Mouse (Mus musculus): ENCODE data around the gene Entpd5.
"Not testable (repeated sequence)": the region's sequence is repeated elsewhere in the genome, so short reads cannot be mapped to it uniquely, and the experiment has no call there.

Entpd5 gene

DNA sequence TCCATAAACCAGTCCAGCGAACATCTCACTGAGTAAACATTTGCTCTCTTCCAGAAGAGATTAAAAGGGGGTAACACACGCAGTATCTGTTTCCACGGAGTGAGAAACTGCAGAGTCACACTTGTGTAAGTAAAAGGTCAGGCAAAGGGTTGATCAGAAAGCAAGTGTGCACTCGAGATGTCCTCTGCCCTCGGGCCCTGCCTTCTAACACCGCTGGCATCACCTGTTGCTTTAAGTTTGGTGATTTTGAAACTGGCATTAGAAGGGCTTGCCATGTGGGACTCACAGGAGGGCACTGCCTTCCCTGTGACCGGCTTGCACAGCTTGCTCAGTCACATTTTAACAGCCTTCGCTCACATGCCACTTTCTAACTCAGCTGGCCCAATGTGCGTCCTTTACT lies 9.2 kb downstream of the Entpd5 start:
- in situ Hi-C loops (cut with MboI) = no loop called here

DNA sequence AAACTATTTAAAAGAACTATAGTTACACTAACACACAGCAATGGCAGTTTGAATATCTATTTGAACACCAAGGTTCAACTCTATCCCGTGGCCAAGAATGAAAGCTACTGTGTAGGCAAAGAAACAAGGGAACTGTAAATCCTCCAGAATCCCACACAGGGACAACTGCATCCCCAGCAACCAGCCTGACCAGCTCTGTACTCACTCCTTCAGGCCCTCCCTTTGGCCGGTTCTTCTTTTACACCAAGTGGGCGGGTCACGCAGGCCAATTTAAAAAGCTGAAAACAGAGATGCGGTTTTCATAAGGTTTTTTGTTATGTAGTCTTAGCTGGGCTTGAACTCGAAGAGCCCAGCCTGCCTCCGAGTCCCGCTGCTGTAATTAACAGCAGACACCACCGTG lies 9.7 kb downstream of the Entpd5 start:
- in situ Hi-C loops (cut with MboI) = no loop called here

DNA sequence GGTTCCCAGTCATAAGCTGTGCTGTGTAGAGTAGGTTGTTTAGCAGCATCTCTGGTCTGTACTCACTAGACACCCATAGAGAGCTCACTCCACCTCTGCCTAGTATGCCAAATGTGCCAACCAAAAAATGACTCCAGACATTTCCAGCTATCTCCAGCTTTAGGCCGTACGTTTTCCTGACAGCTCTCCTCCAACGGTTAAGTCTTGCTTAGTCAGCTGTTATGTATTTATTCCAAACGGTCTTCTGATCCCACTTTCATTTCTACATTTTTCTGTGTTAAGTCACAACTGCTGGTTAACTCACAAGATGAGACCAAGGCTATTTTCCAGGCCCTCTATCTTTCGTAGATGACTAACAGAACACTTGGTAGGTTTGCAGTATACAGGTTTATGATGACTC lies 10.2 kb downstream of the Entpd5 start:
- in situ Hi-C loops (cut with MboI) = no loop called here

DNA sequence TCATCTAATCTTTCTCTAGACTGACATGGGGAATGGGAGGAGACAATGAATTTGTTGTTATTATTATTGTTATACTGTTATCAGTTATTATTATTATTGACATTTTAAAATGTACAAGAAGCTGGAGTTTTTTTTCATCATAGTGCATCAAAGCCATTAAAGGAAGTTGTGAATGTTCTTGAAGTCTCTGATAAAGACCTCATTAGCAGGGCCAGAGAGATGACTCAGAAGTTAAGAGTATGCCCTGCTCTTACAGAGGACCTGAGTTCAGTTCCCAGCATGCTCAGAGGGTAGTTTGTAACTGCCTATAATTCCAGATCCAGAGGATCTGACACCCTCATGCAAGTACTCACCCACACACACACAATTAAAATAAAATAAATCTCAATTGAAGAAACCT lies 11.1 kb downstream of the Entpd5 start:
- in situ Hi-C loops (cut with MboI) = no loop called here

DNA sequence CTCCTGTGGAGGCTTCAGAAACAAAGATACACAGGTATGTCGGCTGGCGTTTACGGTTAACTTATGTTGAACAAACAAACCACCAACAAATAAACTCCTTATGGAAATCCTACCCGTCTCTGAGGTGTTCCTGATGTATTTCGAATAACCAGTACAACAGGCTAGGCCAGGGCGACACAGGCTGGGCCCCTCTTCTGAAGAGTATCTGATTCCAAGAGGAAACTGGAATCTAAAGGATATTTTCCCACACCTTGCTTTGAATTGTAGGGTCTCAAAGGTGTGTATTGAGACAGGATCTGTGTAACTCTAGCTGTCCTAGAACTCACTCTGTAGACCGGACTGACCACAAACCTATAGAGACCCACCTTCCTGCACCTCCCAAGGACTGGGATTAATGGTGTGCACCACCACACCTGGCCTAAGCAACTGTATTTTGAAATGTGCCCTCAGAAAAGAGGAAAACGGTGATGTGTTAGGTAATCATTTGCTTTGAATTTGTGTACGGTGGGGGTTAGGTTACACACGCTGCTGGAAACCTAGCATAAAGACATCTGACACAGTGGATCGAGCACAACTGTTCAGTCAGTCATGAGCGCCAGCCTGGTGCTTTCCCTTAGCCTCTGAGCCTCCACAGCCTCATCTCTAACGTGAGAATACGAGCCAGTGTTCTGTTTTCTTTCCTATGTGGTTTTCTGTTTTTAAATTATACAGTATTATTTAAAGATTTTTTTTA lies 11.7 kb downstream of the Entpd5 start:
- in situ Hi-C loops (cut with MboI) = no loop called here

DNA sequence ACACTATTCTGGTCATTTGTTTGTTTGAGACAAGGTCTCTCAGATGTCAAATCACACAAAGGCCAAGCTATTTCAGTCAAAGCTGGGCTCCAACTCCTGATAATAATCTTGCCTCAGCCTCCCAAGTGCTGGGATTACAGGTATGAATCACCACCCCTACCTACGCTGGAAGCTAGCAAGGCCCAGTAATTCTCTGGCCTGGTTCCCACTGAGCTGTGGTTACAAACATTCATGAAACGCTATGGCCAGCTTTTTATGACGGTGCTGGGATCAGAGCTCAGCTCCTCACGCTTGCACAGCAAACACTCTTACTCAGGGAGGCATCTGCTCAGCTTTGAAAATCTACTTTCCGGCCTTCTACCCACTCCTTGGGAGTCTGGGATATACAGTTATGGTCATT lies 15.0 kb downstream of the Entpd5 start:
- in situ Hi-C loops (cut with MboI) = no loop called here

DNA sequence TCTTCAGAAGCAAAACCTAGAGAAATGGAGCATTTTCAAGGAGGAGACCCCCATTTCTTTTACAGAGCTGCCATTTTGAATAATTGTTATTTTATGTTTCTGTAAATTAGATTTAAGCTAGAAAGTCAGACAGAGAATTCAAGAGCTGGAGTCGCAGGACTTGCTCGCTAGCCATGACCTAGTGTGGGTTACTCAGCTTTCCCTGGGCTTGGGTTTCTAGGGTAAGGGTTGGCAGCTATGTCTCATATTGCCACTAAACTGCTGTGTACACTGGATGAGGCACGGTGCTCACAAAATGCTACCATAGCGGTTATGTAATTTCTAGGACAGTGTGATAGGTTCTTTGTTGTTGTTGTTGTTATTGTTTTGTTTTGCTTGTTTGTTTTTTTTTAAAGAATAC lies 16.1 kb downstream of the Entpd5 start:
- in situ Hi-C loops (cut with MboI) = no loop called here

DNA sequence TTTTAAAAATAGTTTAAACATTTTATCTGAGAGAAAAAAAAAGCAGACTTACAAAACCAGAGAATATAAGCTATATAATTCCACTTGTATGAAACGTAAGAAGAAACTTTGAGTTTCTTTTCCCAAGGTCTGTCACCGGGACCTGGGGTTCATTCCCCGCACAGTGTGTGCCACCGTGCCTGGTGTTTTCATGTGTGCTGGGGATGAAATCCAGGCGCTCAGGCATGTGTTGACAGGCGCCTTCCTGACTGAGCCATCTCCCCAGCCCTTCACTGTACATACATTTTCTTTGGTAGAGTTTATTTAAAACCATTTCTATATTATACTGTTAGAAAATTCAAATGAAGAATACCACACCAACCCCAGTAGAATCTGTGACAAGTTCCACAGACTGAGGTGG lies 18.5 kb downstream of the Entpd5 start:
- in situ Hi-C loops (cut with MboI) = no loop called here

DNA sequence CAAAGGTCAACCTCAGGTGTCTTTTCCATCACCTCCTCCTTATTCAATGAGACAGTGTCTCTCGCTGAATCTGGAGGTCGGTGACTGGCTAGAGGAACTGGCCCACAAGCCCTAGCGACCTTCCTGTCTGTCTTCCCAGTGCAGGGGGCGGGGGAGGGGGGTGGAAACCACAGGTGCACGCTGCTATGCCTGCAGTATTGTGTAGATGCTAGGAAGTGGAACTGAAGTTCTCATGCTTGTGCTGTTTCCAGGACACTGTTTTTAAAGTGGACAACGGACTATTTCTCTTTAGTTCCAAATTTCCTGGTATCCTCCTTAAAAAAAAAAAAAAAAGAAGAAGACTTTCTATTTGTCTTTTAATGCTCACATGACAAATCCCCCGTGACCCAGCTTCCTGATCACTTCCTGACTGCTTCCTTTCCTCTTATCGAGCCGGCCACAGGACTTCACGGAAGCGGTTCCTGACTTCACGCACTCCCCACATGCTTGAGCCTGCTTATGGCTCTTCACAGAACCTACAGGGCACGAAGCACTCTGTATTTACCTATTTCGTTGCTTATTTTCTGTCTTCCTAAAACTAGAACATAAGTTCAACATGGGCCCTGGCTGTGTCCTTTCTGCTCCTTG lies 19.9 kb downstream of the Entpd5 start:
- in situ Hi-C loops (cut with MboI) = no loop called here

DNA sequence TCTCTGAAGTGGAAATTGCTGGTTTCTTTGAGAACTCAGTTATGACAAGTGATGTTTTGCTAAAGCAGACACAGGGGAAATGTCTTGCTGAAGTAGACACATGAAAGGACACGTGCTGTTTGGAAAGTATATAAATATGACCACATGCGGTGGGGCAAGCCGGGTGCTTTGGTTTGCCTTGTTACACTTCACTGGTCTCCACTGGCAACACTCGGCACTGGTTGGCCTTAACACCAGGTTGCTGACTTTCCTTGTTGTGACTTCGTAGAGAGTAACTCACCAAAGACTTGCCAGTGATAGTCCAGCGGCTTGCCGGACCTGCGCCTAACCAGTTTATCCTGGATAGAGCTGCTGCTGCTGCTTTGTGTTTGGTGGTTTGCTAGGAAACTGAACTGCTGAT lies 20.7 kb downstream of the Entpd5 start:
- in situ Hi-C loops (cut with MboI) = no loop called here

DNA sequence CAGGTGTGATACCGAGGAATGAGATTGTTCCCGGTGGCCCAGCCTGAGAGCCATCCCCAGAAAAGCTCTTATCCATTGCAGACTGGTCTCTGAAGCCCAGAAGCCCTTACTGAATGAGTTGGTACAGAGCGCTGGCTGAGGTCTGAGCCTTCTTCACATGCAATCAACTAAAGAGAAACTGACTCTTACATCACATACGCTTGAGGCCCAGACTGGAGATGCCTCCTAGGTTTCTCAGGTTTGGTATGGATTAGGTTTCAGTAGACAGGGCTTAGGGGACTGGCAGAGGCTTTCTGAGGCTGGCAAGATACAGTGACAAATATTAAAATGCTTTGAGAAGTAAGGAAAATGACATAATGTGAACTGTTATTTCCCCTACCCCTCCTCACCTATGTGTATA lies 23.4 kb downstream of the Entpd5 start:
- in situ Hi-C loops (cut with MboI) = no loop called here

DNA sequence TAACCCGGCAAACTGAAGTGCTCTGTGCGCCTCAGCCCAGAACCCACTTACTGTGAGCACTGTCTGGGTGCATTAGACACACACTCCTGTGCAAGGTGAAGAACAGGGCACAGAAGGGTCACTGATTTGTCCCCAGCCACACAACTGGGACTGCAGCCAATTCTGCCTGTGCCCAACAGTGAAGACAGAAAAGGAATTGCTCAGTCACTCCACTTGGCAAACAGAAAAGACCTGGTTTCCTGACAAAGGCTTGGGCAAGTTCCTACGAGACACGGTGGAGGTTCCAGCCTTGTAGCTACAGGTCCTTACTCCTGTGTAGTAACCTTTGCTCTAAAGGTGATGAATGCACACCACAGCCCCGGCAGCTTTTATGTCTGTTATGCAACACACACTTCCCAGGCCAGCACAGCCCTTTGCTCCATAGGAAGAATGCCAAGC lies 24.2 kb downstream of the Entpd5 start:
- in situ Hi-C loops (cut with MboI) = no loop called here

DNA sequence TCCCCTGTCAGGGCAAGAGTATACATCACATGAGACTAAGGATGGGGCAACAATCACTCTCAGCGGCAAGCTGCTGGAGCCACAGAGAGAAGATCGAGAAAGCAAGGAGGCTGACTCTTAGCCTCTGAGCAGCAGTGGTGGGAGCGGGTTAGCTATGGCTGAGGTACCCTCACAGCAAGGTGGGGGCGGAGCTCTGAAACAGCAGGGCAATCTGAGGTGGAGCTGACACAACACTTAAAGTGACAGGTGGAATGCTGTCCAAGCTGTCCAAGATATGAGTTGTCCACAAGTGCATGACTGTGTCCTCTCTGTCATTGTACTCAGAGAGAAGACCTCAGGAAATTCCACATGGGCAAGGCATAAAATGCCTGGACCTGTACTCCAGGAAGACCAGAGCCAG lies 26.5 kb downstream of the Entpd5 start:
- in situ Hi-C loops (cut with MboI) = no loop called here

DNA sequence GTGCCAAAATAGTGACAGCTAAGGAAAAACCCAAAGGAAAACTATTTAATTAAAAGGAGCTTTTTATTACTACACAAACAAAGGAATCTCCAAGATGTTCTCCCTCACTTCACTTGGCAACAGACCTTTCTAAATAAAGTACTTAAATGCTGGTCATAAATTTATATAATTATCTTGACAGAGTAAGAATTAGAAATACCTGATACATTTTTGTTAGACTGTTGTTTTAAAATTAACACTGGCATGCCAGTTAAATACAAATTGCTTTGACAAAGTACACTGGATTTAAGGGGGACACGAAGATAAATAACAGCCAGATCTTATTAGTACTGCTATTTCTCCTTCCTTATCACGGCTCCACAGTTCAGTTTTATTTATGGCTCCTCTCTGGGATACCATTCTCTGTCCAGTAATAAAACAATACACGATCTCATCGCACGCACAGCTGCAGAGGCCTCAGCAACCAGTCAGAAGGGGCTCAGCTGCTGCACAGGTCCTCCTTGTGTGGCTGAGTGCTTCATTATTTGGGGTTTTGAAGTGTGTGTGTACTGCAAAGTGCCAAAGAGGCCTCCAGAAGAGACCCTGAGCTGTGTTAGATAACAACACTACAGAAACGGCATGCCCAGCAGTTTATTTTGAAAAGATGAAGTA lies 34.9 kb downstream of the Entpd5 start:
- in situ Hi-C loops (cut with MboI) = no loop called here

DNA sequence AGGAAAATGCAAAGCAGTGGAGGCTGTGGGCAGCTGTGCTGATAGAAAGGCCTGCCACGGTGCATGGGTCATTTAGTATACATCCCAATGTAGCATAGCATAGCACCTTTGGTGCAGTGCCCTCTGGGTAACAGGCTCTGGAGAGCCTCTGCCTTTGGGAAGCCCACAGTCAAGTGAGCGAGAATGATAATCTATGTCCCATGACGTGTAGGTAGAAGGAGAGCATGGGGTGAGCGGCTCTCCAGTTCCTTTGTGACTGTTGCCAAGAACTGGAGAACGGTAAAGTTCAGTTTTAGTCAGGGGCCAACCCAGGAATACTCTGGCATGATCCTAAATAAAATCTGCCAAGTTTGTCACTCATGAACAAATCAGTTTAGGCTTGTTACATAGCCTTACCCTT lies 37.2 kb downstream of the Entpd5 start:
- in situ Hi-C loops (cut with MboI) = no loop called here

DNA sequence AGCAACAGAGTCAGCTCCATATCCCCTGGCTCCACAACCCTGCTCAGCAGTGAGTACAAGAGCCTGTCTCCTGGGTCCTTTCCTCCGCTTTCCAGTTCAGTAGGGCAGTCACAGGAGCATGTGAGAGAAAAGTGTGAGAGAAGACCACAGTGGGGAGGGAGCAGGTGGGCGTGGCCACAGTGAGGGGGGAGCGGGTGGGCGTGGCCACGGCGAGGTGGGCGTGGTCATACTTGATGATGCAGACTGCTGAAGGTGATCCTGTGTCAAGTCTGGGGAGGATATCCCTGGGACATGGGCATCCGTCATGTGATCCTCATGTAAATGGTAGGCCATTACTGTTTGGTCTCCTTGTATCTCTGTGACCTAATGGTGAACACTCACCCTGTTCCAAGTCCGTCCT lies 41.9 kb downstream of the Entpd5 start:
- in situ Hi-C loops (cut with MboI) = no loop called here

DNA sequence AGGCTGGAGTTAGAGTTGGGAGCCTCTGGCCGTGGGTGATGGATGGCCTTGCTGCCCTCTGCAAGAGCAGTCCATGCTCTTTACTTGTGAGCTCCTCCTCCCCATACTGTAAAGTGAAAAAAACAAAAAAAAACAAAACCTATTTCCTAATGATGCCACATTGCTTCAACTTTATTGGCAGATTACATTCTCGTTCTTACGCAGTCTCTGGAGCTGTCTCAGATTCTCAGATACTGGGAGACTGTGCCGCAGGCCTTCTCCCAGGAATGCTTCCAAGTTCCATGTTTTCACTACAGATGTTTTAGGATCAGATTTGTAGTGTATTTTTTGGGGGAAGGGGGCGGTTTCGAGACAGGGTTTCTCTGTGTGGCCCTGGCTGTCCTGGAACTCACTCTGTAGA lies 43.7 kb downstream of the Entpd5 start:
- in situ Hi-C loops (cut with MboI) = no loop called here

DNA sequence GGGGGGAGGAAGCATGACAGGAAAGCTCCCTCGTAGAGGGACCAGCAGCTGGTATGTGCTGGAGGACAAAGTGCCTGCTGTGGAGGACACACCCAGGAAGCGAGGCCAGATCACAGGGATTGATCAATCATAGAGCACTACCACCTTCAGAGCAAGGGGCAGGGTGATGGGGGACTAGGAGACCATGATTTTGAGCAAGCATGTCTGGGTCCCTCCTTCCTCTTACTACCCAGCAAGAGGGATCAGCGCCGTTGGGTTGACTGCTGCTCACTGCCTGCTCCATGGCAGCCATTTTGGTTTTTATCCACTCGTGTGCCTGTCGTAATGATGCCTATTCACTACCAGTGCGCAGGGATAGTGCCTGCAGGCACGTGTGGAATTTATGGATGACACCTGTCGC lies 44.5 kb downstream of the Entpd5 start:
- in situ Hi-C loops (cut with MboI) = no loop called here

DNA sequence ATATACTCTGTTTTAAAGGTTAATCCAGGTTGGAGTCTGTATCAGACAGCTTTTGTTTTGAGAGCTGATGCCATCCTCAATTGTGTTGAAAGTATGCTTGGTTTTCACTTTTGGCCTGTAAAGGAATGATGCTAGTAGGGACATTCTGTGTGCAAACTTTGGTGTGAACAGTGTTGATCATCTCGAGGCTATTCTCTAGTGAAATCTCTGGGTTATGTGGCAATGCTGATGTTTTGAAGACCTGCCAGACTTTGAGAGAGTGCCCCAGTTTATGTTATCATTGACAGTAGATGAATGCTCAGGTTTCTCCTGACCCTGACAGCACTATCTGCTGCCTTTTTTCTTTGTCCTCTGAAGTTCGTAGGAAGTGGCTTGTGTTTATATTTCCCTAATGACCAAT lies 46.0 kb downstream of the Entpd5 start:
- in situ Hi-C loops (cut with MboI) = no loop called here

DNA sequence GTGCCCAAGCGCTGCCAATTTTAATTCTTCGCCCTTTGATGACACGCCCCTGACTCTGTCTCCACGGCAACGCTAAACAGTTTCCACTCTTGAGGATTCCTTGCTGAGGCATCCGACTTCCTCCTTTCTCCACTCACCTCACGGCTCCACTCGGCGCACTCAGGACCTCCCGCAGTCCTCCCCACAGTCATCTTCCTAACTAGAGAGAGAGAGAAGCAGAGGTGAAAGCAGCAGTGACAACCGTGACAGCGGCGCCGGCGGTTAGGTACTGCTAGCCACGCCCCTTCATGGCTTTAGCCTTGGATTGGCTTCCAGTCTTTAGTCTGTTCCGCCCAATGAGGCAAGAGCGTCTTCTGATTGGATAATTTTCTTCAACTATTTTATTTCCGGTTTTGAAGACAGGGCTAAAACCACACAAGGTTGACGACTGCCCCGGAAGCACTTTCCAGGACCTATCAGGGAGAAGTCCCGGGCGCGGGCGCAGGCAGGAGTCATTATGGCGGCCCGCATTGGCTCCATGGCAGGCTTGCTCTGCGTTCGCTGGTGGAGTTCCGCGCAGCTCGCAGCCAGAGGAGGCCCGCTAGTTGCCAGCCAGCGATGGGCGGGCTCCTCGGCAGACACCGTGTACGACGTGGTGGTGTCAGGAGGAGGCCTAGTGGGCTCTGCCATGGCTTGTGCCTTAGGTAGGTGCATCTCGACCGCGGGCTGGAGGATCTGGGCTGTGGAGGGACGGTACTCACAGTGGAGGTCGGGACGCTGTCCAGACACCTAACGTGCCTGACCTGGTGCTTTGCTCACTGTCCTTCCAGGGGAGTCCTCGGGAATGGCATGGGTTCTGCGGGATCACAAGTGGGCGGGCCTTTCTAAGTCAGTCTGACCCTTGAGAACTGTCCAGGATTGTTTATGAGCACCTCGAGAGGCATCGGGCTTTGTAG lies 47.0 kb downstream of the Entpd5 start, which contains the start of the genes Coq6 and Fam161b:
Gene Coq6, plus strand, starts transcription at position 103 of the 935 bp plus-strand sequence.
Gene Fam161b, minus strand, starts transcription at position 279 of the 935 bp plus-strand sequence.
- in situ Hi-C loops (cut with MboI) = no loop called here

DNA sequence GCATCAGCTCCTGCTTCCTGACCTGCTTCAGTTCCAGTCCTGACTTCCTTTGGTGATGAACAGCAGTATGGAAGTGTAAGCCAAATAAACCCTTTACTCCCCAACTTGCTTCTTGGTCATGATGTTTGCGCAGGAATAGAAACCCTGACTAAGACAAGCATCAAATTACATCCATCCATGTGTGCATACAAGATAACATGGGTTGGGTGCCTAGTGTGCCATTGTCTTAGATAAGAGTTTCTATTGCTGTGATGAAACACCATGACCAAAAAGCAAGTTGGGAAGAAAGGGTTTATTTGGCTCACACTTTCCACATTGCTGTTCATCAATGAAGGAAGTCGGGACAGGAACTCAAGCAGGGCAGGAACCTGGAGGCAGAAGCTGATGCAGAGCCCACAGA lies 50.1 kb downstream of the Entpd5 start:
- in situ Hi-C loops (cut with MboI) = not testable (repeated sequence)

DNA sequence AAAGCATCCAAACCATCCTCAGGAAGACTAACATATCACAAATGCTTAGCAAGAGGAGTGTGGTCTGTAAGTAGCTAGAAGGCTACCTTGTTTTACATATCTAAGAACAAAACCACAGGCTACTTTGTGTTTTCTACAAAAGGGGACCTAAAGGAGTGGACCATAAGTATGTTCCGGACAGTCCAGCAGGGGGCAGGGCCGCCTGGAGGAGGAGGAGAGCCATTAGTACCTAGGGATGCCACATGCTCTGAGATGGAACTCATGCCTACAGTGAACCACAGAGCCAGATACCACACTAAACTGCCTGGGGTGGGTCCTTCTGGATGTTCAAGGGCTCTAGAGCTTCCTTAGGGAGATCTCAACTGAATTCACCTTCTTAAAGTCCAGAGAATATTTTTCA lies 61.6 kb downstream of the Entpd5 start:
- in situ Hi-C loops (cut with MboI) = no loop called here

All from mature B cell (primary cell).